Mouse (Mus musculus) activated CD4-positive, CD25-positive, alpha-beta regulatory T cell, adult 4 months (primary cell): ENCODE data around the gene Cish. TPM values are rescaled to one million over a fixed set of nuclear protein-coding genes. Genes with fewer than 3 reads are reported as not detected.

ENCODE experiments used
- ATAC-seq: one replicate; pipeline ENCODE4 v1.8.0; 2017
- polyA plus RNA-seq, 2 experiments: library from polyadenylated mRNA; unstranded; fragments of 100-300 nt; shearing (Covaris generic); gene quantifications; one replicate each; pipeline ENCODE4 v1.2.1; 2017

The Cish gene
- 100 to 1,000 TPM; 116 to 135 TPM for polyA plus RNA-seq

DNA sequence AAGGTAGTCTGAATTCAATTTTAAA lies at the start of gene Cish:
TSS of gene Cish (plus strand) at position 11 of the 25 bp plus-strand sequence.
- no peak for ATAC-seq

DNA sequence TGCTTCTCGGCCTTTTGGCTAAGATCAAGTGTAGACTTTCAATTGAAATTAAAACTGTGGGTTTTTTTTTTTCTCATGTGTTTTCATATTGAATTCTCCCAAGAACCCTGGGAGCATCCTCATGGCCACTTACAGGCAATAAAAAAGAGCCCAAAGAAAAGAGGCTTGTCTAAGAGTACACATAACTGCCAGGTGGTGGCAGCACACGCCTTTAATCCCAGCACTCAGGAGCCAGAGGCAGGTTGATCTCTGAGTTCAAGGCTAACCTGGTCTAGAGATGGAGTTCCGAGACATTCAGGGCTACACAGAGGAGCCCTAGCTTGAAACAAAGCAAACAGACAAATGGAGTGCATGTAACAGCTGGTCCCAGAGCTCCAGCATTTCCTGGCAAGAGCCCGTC lies 49.7 kb upstream of the Cish start:
- peak; percentile 43 for ATAC-seq

DNA sequence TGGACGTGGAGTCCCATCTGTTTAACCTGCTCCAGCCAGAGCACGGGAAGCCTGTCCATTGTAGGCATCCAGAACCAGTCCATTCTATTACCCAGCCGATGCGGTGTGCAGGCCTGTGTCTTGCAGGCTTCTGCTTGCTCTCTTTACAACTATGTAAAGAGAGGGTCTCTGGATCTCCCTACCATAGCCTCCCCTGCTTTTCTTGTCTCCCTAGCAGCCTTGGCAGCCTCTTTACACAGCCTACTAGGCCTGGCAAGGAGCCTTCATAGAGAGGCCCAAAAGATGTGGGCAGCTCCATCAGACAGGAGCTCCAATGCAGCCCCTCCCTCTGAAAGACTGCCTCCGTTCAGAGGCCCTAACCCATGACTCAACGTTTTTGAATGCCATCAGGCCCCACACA lies 46.7 kb upstream of the Cish start:
- no peak for ATAC-seq

DNA sequence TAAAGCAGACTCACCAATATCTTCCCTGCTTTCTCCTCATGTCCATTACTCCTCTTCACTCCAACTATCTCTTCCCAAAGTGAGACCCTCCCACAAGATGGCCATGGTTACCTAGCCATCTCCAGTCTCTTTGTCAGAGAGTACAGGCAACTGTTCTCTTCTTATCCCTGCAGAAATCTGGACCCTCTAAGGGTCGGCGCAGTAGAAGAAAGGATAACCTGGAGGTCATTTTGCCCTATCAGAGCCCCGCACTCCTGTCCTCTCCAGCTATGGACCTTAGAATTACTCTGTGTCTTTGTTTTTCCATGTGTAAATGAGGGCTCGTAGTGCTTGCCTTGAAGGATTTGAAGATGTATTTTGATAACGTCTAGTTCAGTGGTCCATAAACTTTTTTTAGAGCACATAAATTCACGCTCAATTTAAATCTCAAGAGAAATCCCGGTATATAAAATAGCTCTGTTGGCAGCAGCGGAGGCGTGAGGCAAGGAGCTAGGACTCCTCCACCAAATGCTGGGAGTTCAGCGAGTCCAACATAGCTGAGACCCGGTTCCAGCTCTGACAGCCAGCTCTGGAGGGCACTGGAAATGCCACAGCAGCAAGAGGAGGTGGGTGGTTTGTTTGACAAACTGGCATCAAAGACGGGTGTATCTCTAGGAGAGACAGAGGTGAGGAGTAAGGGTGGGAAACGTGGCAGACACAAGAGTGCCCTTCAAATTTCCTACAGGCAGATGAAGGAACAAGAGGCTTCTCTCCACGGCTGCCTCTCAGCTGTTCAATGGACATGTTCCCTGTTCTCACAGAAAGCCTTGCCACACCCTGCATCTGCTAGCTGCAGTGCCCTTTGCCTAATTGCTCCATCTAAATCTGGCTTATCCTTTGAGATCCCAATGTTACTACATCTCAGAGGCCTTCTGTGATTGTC lies 45.1 kb upstream of the Cish start:
- ATAC-seq, result no peak

DNA sequence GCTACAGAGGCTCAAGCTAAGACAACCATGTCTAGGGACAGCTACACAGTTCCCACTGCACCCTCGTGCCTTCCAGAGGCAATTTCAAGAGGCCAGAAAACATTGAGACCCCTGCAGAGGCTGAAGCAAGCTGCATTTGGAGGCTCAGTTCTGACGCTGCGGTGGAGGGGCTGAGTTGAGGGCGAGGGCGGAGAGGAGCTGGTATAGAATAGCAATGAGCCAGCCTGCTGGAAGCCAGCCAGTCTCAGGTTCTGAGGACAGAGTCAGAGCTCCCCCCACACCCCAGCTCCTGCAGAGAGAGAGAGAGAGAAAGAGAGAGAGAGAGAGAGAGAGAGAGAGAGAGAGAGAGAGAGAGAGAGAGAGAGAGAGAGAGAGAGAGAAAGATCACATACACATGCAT lies 43.7 kb upstream of the Cish start:
- ATAC-seq, result no peak

DNA sequence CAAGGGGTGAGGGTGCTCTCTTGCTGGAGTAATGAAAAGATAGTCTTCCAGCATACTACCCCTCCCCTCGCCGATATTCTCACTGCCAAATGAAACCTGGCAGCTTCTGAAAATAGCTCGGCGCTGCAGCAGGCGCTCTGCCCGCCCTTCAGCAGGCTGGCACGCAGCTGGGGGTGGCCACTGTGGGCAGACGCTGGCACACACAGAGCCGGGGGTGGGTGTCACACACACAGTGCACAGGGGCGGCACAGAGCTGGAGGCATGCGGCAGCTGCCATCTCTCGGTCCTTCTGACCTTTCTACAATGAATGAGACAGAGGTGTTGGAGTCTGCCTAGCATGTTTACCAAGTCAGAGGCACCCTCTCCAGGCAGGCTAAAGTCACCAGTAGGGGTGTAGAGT lies 41.4 kb upstream of the Cish start:
- no peak for ATAC-seq

DNA sequence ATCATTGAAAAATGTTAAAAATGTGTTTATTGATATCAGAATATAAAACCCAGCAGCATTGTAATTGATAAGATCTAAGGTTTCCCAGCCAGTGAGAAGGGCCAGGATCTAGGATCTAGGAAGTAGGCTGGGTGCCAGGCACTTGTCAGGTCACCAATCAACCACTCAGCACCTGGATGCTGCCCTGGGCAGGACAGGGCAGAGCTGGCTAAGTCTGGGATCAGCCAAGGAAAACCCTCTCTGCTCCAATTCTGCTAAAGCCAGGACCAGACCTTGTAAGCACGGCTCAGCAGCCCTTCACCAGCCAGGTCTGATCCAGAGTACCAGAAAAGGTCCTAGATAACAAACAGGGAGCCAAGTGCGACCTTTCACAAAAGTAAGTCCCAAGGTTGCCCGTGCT lies 40.9 kb upstream of the Cish start:
- ATAC-seq, result no peak

DNA sequence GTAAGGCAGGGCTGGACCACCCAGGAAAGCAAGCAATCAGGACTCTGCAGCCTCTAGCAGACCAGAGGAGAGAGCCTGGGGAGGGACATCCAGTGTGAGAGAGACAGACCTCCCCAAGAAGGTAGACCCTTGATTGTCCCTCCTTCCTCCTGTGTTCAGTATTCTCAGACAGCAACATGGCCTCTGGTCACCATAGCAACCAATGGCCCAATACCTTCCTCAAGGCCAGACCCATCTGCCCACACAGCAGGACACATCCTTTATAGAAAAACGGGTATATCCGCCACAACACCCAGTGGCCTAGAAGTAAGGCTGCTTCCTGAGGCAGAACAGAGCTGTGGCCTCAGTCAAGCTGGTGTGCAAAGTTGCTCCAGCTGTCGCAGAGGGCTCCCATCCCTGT lies 40.2 kb upstream of the Cish start:
- no peak for ATAC-seq

DNA sequence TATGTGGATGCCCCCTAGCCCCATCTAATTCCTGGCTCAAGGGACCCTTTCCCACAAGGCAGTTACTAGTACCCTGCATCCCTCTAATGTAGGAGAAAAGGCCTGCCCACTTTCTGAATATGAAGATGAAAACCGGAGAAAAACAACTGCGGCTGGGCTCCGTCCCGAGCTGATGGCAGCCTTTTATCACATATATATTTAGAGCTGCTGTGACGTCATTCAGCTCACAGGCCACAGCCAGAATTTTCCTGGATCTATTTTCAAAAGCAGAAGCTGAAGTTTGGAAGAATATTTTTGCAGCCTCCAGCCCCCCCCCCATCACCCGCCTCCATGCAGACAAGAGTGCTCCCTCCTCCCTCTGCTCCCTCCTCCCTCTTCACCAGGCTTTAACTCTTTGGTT lies 36.3 kb upstream of the Cish start:
- ATAC-seq, result no peak

DNA sequence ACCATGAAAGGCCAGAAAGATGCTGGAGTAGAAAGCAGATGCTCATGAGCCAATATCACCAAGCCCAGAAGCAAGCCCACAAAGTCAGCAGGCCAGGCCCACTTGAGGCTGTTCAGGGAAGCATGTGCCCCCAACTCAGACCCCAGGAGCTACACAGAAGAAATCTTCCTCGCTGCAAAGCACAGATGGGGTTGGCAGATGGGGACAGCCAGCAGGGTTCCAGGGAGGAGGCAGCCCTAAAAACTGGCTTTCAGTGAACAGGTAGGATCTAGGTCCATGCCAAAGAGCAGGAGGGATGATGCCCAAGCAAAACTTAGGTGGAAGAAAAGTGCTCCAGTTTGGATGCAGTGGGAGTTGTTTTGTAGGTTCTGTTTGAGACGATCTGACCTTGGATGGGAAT lies 35.4 kb upstream of the Cish start:
- ATAC-seq, result no peak

DNA sequence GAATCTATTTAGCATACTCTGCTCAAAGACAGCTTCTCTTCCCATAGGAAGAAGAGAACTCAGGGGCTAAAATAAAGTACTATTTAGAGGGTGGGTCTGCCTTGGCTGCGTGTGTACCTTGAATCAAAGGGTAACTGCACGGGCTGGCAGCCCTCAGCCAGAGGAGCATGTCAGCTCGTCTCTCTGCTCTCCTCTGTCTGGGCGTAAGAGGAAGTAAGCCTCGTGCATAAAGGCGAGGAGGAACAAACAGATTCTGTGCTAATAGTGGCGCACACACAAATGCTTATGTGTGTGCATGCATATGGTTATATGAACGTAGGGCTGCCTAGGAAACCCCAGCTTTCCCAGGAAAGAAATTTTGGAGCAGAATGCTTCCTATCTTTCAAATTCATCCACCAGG lies 35.0 kb upstream of the Cish start:
- no peak for ATAC-seq

DNA sequence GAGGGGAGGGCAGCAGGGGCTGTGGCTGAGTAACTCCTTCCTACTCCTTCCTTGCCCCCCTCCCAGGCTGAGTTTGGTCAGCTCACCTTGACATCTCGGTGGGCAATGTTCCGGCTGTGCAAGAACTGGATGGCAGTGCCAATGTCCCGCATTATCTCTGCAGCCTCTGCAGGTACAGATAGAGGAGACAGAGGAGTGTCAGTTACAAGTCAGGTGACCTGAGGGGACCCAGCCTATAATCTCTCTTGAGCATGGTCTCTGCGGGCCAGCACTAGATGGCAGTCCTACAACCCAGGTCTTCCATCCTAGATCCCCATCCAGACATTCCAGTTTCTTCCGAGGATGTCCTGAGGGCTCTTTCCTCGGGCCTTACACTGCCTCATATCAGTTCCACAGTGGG lies 34.0 kb upstream of the Cish start:
- ATAC-seq, result no peak

DNA sequence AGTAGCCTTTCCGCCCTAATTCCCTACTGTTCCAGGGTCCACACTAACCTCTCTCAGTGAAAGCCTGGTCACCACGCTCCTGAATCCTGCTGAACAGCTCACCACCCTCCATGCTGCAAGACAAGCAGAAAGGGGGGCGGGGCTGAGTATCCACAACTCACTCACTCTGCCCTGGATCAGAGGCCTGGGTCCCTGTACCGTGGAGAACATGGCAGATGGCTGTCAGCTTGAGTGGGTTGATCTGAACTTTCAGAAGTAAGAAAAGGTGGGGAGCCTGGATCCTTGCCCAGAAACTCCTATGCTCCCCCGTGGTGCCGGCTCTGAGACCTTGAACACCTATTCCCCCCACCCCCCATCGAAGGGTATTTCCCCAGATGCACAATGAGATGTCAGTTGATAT lies 33.5 kb upstream of the Cish start:
- no peak for ATAC-seq

DNA sequence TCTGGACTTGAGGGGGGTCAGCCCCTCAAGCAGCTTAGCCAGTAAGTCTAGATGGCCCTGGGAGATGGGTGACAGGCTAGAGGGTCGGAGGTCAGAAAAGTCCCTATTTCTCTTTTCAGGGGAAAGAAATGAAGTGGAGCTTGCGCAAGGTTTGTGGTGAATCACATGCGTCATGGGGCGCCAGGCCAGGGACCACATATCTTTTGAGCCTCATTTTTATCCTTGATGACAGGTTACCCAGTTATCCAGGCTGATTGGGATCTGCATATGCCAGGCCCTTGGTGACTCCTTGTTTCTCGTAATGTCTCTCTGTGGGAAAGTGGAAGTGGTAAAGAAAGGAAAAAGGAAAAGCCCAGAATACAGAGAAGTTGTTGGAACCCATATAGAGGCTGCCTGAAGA lies 31.9 kb upstream of the Cish start:
- no peak for ATAC-seq

DNA sequence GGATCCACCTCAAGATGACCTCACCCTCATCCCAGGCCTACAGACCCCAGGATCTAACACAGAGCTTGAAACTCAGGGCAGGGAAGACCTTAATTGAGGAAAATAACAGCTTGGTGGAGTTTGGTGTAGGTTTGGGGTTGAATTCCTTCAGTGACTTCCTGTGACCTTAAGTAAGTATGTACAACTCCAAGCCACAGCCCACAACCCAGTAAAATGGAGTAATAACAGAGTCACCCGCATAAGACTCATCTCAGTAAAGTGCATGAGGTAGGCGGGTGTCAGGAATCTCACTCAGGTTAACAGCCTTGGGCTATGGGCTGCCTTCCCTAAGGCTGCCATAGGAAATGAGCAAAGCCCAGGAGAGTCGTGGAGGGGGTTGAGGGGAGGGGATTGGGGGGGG lies 31.1 kb upstream of the Cish start:
- no peak for ATAC-seq

DNA sequence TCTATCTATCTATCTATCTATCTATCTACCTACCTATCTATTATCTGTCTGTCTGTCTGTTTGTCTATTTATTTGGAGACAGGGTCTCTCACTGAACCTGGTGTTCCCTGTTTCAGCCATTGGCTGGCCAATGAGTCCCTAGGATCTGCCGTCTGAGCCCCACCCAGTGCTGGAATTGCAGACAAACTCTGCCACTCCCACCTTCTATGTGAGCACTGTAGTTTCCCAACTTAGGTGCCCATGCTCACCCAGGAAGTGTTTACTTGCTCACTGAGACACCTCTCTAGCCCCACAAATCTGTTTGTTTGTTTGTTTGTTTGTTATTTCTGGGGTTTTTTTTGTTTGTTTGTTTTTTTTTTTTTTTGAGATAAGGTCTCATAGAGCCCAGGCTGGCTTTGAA lies 28.8 kb upstream of the Cish start:
- ATAC-seq, result no peak

DNA sequence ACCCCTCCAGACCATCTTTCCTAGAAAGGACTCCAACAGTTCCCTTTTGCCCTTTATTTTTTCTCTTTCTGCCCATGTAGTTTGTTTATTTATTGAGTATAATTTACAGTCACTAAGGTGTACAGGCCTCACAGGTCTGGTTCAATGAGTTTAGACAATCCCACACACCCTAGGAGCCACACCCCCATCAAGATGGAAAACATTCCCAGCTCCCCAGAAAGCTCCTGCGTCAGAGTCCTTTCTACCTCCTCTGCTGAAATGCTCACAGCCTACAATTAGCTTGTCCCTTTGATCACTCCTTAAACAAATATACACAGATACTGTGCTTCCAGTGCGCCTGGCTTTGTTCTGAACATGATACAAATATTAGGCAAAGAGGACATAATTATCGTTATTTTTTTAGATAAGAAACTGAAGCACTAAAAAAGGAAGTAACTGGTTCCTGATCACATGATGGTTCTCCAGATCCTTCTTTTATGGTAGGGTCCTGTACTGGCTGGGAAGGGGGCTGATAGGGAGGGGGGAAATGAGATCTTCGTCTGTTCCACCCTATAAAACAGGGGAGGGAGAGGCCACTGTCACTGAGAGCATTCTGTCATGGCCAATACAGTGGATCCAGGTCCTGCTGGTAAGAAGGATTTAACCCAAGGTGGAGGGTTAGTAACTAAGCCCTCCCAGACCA lies 28.0 kb upstream of the Cish start:
- no peak for ATAC-seq

DNA sequence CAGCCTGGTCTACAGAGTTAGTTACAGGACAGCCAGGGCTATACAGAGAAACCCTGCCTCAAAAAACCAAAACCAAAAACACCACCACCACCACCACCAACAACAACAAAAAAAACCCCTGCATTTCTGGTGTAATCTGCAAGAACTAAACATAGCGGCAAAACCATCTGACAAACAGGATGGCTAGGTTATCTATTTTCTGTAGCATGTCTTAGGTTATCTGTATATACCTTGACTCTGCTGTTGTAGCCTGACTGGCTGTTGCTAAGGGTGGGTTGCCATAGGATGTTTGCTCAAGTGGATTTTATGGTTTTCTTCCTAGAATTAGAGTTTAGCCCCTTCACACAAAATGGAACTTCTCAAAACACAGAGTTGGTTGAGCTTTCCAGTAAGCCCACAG lies 26.1 kb upstream of the Cish start:
- ATAC-seq, result no peak

DNA sequence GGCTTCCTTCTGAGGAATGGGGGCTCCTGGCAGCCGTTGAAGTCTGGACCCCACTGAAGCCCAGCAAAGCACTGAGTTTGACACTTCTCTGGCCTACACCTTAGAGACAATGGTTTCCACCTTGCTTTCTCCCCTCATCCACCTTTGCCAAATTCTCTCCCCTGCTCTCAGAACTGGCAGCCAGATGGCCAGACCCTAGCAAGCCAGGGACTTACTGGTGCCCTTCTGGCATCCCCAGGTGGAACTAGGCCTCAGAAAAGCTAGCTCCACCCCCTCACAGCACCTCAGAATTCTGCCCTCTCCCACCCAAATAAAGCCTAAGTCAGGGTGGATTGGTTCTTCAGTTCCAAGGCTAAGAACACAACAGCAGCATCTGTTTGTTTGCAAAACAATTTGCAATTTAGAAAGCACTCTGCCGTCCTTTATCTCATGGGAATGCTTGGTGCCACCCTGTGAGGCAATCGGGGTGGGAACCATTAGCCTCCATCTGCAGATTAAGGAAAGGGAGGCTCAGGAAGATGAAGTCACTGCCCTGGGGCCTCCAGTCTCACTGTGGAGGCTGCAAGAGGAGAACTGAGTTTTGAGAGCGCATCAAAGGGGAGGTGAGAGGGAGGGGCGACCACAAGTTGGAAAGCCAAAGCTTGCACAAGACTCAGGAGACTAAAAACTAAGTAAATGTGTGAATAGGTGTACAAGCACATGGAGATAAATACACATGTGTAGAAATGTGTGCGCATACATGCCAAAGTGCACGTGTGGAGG lies 24.5 kb upstream of the Cish start:
- no peak for ATAC-seq

DNA sequence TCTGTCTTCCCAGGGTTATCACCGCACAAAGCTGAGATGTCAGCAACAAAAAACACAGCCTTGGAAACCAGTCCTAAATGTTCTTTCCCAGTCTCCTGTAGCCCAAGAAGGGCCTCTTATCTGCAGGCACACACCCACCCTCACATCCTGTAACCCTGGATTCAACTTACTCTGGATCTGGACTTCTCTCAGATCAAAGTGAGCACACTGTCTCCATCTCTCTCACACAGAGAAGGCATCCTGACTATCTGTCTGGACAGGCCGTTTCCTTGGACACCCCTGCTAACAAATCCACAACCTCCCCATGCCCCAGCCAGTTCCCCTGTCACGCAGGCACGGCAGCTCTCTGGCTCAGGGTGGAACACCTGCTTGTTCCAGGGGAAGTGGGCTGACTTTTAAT lies 23.5 kb upstream of the Cish start:
- no peak for ATAC-seq

DNA sequence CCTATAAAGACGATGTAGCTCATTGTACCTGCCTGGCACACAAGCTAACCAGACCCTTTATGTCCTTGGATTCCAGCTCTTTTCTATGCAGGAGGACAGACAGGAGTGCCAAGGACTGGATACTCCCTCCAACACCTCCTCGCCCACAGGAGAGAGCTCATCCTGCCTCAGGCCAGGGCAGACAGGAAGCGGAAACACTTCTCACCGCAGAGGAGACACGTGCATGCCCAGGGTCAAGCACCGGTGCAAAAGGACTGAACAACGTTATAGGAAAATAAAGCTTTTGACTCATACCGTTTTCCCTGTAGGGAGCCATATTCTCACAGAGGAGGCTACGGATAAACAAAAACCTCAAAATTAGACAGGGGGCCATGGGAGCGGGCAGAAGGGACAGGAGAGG lies 22.6 kb upstream of the Cish start:
- peak; percentile 32 for ATAC-seq

DNA sequence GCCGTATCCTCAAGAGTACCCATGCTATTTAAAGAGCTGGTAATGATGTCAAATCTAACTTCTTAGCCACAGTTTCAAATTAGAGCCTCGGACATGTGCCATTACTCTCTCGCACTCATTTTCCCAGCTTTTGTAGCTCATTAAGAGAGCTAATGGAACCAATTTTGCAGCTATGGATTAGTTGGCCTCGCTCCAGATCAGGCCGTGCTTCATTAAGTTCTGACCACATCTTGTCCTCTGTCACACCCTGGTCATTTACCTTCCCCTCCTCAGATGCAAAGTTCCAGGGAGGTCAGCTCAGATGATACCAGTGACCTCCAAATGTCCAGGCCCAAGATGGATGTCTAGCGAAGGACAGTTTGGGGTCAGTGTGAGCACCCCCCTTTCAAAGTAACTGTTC lies 21.1 kb upstream of the Cish start:
- ATAC-seq, result no peak

DNA sequence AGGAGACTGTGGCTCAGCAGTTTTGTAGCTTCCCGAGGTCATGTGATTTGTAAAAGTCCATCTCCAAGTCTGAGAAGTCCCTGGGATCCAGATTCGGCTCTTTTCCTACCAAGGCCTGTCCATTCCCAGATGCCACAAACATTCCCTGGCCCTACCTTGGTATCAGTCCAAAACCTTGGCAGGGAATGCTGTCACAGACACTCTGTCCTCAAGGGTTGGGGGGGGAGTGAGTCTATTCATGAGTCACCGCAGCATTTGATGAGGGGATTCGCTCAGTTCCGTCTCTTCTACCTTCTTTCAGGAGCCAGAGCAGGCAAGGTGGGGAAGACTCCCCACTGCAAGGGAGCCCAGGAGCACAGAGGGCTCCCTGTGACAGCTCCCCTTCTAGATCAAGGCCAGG lies 20.1 kb upstream of the Cish start:
- ATAC-seq, result no peak

DNA sequence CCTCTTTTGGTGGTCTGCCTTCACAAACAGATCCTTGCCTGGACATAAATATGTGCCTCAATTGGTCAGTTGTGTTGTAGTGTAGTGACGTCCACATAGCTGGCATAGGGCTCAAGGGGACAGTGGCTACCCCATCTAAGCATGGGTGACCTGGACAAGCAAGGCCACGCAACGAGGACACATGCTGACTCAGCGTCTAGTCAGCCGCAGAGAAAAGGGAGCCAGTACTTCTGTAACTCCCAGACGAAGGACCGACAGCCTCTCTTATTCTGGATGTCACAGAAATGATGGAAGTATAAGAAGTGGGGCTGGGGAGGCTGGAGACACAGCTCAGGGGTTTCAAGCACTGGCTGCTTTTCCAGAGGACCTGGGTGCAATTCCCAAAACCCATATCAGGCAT lies 18.2 kb upstream of the Cish start:
- ATAC-seq, result no peak
